Mouse (Mus musculus): Measurements from ENCODE around the gene Nes. TPM values are rescaled to one million over a fixed set of nuclear protein-coding genes. Genes with fewer than 3 reads are reported as not detected.

The Nes gene
- polyA plus RNA-seq, 1 experiment from 2014 or later, result 10.2 TPM

GRCm38 (mm10) chr3:87983627-87984026, 12.7 kb downstream of the Nes start:
- Histone ChIP-seq H3K4me3 (replicated peaks; ENCODE audit: low read length) (no peak overlapping the region), H3K4me1 (ENCODE audit: control insufficient read depth, insufficient read depth, low read length) (peaks cover 59% of the 10 kb centered on the region), H3K36me3 (ENCODE audit: control insufficient read depth, insufficient read depth, low read length) (no peaks in the 10 kb centered on the region), H3K4me2 (ENCODE audit: low read depth, low read length) (peak overlapping the region; percentile 48), H3K27ac (ENCODE audit: low read length) (peak overlapping the region; percentile 96), H3K27me3 (ENCODE audit: control insufficient read depth, insufficient read depth, low read length) (no peaks in the 10 kb centered on the region; the same call in 1 of the 2 replicates), H3K9me3 (replicated peaks; ENCODE audit: control insufficient read depth, low read length) (no peaks in the 10 kb centered on the region), H3K9ac (ENCODE audit: low read length) (peak overlapping the region; percentile 63)
- 50% methylated on average over 6 of the region's 6 CpGs for WGBS
- no peak for ATAC-seq (ENCODE audit: insufficient read depth, low FRiP score)

GRCm38 (mm10) chr3:87984094-87984493, 13.2 kb downstream of the Nes start:
- peaks cover 59% of the 10 kb centered on the region for H3K4me1 ChIP-seq (ENCODE audit: control insufficient read depth, insufficient read depth, low read length)
- peak overlapping the region; percentile 63; the same call in 1 of the 2 replicates for H3K9ac ChIP-seq (ENCODE audit: low read length)
- no peak for ATAC-seq (ENCODE audit: insufficient read depth, low FRiP score)
- no peak overlapping the region for H3K4me3 ChIP-seq (replicated peaks; ENCODE audit: low read length)
- no peak overlapping the region; the same call in 1 of the 2 replicates for H3K4me2 ChIP-seq (ENCODE audit: low read depth, low read length)
- H3K36me3 ChIP-seq (ENCODE audit: control insufficient read depth, insufficient read depth, low read length), result no peaks in the 10 kb centered on the region
- 50% methylated on average over 3 of the region's 3 CpGs for WGBS
- H3K27ac ChIP-seq (ENCODE audit: low read length), result peak overlapping the region; percentile 96
- no peaks in the 10 kb centered on the region; the same call in 1 of the 2 replicates for H3K27me3 ChIP-seq (ENCODE audit: control insufficient read depth, insufficient read depth, low read length)
- no peaks in the 10 kb centered on the region for H3K9me3 ChIP-seq (replicated peaks; ENCODE audit: control insufficient read depth, low read length)

GRCm38 (mm10) chr3:87985505-87986320, 14.8 kb downstream of the Nes start:
- Histone ChIP-seq H3K4me3 (replicated peaks; ENCODE audit: low read length) (no peak overlapping the region), H3K4me1 (ENCODE audit: control insufficient read depth, insufficient read depth, low read length) (peaks cover 59% of the 10 kb centered on the region), H3K9ac (ENCODE audit: low read length) (peak overlapping the region; percentile 29; the same call in 1 of the 2 replicates), H3K27ac (ENCODE audit: low read length) (peak overlapping the region; percentile 66), H3K27me3 (ENCODE audit: control insufficient read depth, insufficient read depth, low read length) (peaks cover 6% of the 10 kb centered on the region), H3K9me3 (replicated peaks; ENCODE audit: control insufficient read depth, low read length) (no peaks in the 10 kb centered on the region), H3K36me3 (ENCODE audit: control insufficient read depth, insufficient read depth, low read length) (no peaks in the 10 kb centered on the region), H3K4me2 (ENCODE audit: low read depth, low read length) (0 out of 2 replicates have a peak overlapping the region, but pooled peaks have one; percentile 0)
- 44% methylated on average over 12 of the region's 12 CpGs for WGBS
- no peak for ATAC-seq (ENCODE audit: insufficient read depth, low FRiP score)

- peak; percentile 76 for ATAC-seq (ENCODE audit: insufficient read depth, low FRiP score)
- WGBS, result 0% methylated on average over 17 of the region's 17 CpGs
- no peaks in the 10 kb centered on the region for H3K9me3 ChIP-seq (replicated peaks; ENCODE audit: control insufficient read depth, low read length)
- H3K4me3 ChIP-seq (replicated peaks; ENCODE audit: low read length), result peak overlapping the region; percentile 44
- peak overlapping the region; percentile 76 for H3K4me2 ChIP-seq (ENCODE audit: low read depth, low read length)
- no peaks in the 10 kb centered on the region for H3K36me3 ChIP-seq (ENCODE audit: control insufficient read depth, insufficient read depth, low read length)
- peak overlapping the region; percentile 63 for H3K9ac ChIP-seq (ENCODE audit: low read length)
- H3K27ac ChIP-seq (ENCODE audit: low read length), result peak overlapping the region; percentile 54; the same call in 1 of the 2 replicates
- H3K27me3 ChIP-seq (ENCODE audit: control insufficient read depth, insufficient read depth, low read length), result peaks cover 6% of the 10 kb centered on the region
- H3K4me1 ChIP-seq (ENCODE audit: control insufficient read depth, insufficient read depth, low read length), result peaks cover 49% of the 10 kb centered on the region
Measured at GRCm38 (mm10) chr3:87986868-87987267, 16.0 kb downstream of the Nes start.

- Histone ChIP-seq H3K36me3 (ENCODE audit: control insufficient read depth, insufficient read depth, low read length) (no peaks in the 10 kb centered on the region), H3K27ac (ENCODE audit: low read length) (0 out of 2 replicates have a peak overlapping the region, but pooled peaks have one; percentile 47), H3K27me3 (ENCODE audit: control insufficient read depth, insufficient read depth, low read length) (peaks cover 6% of the 10 kb centered on the region), H3K9ac (ENCODE audit: low read length) (peak overlapping the region; percentile 63), H3K4me3 (replicated peaks; ENCODE audit: low read length) (peak overlapping the region; percentile 44), H3K4me1 (ENCODE audit: control insufficient read depth, insufficient read depth, low read length) (peaks cover 42% of the 10 kb centered on the region), H3K9me3 (replicated peaks; ENCODE audit: control insufficient read depth, low read length) (no peaks in the 10 kb centered on the region), H3K4me2 (ENCODE audit: low read depth, low read length) (peak overlapping the region; percentile 76)
- under 1% methylated on average over 15 of the region's 15 CpGs for WGBS
- peak; percentile 26; the same call in 1 of the 2 replicates for ATAC-seq (ENCODE audit: insufficient read depth, low FRiP score)
Measured at GRCm38 (mm10) chr3:87987633-87988032, 16.8 kb downstream of the Nes start.

GRCm38 (mm10) chr3:87988068-87988467, 17.2 kb downstream of the Nes start:
- H3K4me3 ChIP-seq (replicated peaks; ENCODE audit: low read length), result peak overlapping the region; percentile 44
- H3K27ac ChIP-seq (ENCODE audit: low read length), result no peak overlapping the region
- H3K9me3 ChIP-seq (replicated peaks; ENCODE audit: control insufficient read depth, low read length), result no peaks in the 10 kb centered on the region
- WGBS, result 4% methylated on average over 15 of the region's 15 CpGs
- peak overlapping the region; percentile 63 for H3K9ac ChIP-seq (ENCODE audit: low read length)
- H3K27me3 ChIP-seq (ENCODE audit: control insufficient read depth, insufficient read depth, low read length), result peaks cover 8% of the 10 kb centered on the region
- ATAC-seq (ENCODE audit: insufficient read depth, low FRiP score), result no peak
- H3K36me3 ChIP-seq (ENCODE audit: control insufficient read depth, insufficient read depth, low read length), result no peaks in the 10 kb centered on the region
- peak overlapping the region; percentile 76 for H3K4me2 ChIP-seq (ENCODE audit: low read depth, low read length)
- peaks cover 37% of the 10 kb centered on the region for H3K4me1 ChIP-seq (ENCODE audit: control insufficient read depth, insufficient read depth, low read length)

GRCm38 (mm10) chr3:87989935-87990334, 19.1 kb downstream of the Nes start:
- H3K4me2 ChIP-seq (ENCODE audit: low read depth, low read length), result no peak overlapping the region
- H3K4me3 ChIP-seq (replicated peaks; ENCODE audit: low read length), result no peak overlapping the region
- peaks cover 26% of the 10 kb centered on the region for H3K27me3 ChIP-seq (ENCODE audit: control insufficient read depth, insufficient read depth, low read length)
- no peak for ATAC-seq (ENCODE audit: insufficient read depth, low FRiP score)
- 26% methylated on average over 10 of the region's 10 CpGs for WGBS
- H3K27ac ChIP-seq (ENCODE audit: low read length), result no peak overlapping the region
- no peak overlapping the region for H3K9ac ChIP-seq (ENCODE audit: low read length)
- no peaks in the 10 kb centered on the region for H3K36me3 ChIP-seq (ENCODE audit: control insufficient read depth, insufficient read depth, low read length)
- H3K9me3 ChIP-seq (replicated peaks; ENCODE audit: control insufficient read depth, low read length), result no peaks in the 10 kb centered on the region
- peaks cover 24% of the 10 kb centered on the region for H3K4me1 ChIP-seq (ENCODE audit: control insufficient read depth, insufficient read depth, low read length)

GRCm38 (mm10) chr3:87993436-87993835, 22.6 kb downstream of the Nes start:
- ATAC-seq (ENCODE audit: insufficient read depth, low FRiP score), result no peak
- Histone ChIP-seq H3K36me3 (ENCODE audit: control insufficient read depth, insufficient read depth, low read length) (no peaks in the 10 kb centered on the region), H3K4me1 (ENCODE audit: control insufficient read depth, insufficient read depth, low read length) (no peaks in the 10 kb centered on the region), H3K4me2 (ENCODE audit: low read depth, low read length) (no peak overlapping the region), H3K27me3 (ENCODE audit: control insufficient read depth, insufficient read depth, low read length) (peaks cover 61% of the 10 kb centered on the region), H3K27ac (ENCODE audit: low read length) (no peak overlapping the region), H3K4me3 (replicated peaks; ENCODE audit: low read length) (no peak overlapping the region), H3K9ac (ENCODE audit: low read length) (no peak overlapping the region), H3K9me3 (replicated peaks; ENCODE audit: control insufficient read depth, low read length) (no peaks in the 10 kb centered on the region)
- WGBS, result 7% methylated on average over 6 of the region's 6 CpGs

- no peak for ATAC-seq (ENCODE audit: insufficient read depth, low FRiP score)
- Histone ChIP-seq H3K4me2 (ENCODE audit: low read depth, low read length) (no peak overlapping the region), H3K27me3 (ENCODE audit: control insufficient read depth, insufficient read depth, low read length) (peaks cover 77% of the 10 kb centered on the region), H3K9me3 (replicated peaks; ENCODE audit: control insufficient read depth, low read length) (no peaks in the 10 kb centered on the region), H3K4me1 (ENCODE audit: control insufficient read depth, insufficient read depth, low read length) (peaks cover 11% of the 10 kb centered on the region), H3K9ac (ENCODE audit: low read length) (no peak overlapping the region), H3K4me3 (replicated peaks; ENCODE audit: low read length) (no peak overlapping the region), H3K36me3 (ENCODE audit: control insufficient read depth, insufficient read depth, low read length) (no peaks in the 10 kb centered on the region), H3K27ac (ENCODE audit: low read length) (no peak overlapping the region)
- WGBS, result 37% methylated on average over 11 of the region's 11 CpGs
Measured at GRCm38 (mm10) chr3:87995331-87995730, 24.5 kb downstream of the Nes start.

Measured in stomach, embryonic 16.5 days (tissue).